Mouse (Mus musculus) adrenal gland, postnatal 25 days (tissue): Measurements from ENCODE around the gene Rbm4b. TPM values are rescaled to one million over a fixed set of nuclear protein-coding genes. Genes with fewer than 3 reads are reported as not detected.
A peak's percentile ranks its signal among the peaks of the same experiment; 100 is the strongest.
"Not testable (repeated sequence)": the region's sequence is repeated elsewhere in the genome, so short reads cannot be mapped to it uniquely, and the experiment has no call there.

Source experiments
- DNase-seq: peaks from one replicate; pipeline ENCODE4 v3.0.0; 2021; ENCODE audit warnings: mixed read lengths
- total RNA-seq: library from RNA; stranded (reverse); gene quantifications from 2 replicates; pipeline ENCODE4 v1.2.3, GENCODE M21; 2021

Gene Rbm4b
- total RNA-seq, 1 experiment from 2014 or later = 16.8 TPM

- DNase-seq = peak; percentile 69
Observed at GRCm38 (mm10) chr19:4745057-4745456, 11.2 kb upstream of the Rbm4b start.

- peak; percentile 26 for DNase-seq
Observed at GRCm38 (mm10) chr19:4745681-4746080, 10.6 kb upstream of the Rbm4b start.

GRCm38 (mm10) chr19:4746611-4747010, 9.7 kb upstream of the Rbm4b start:
- DNase-seq = peak; percentile 75

GRCm38 (mm10) chr19:4747631-4748312, 8.5 kb upstream of the Rbm4b start:
- no peak for DNase-seq

GRCm38 (mm10) chr19:4748493-4748892, 7.8 kb upstream of the Rbm4b start:
- no peak for DNase-seq

- no peak for DNase-seq
Observed at GRCm38 (mm10) chr19:4749975-4750374, 6.3 kb upstream of the Rbm4b start.

- peak; percentile 88 for DNase-seq
Observed at GRCm38 (mm10) chr19:4755565-4756192, 618 bp upstream of the Rbm4b start.

- no peak for DNase-seq
Observed at GRCm38 (mm10) chr19:4756921-4757320, 624 bp downstream of the Rbm4b start.

- not testable (repeated sequence) for DNase-seq
Observed at GRCm38 (mm10) chr19:4760544-4760943, 4.2 kb downstream of the Rbm4b start.

GRCm38 (mm10) chr19:4762876-4763275, 6.6 kb downstream of the Rbm4b start:
- no peak for DNase-seq

GRCm38 (mm10) chr19:4767507-4768148, 11.3 kb downstream of the Rbm4b start:
- no peak for DNase-seq

GRCm38 (mm10) chr19:4772785-4773184, 16.5 kb downstream of the Rbm4b start:
- DNase-seq = no peak

- DNase-seq = no peak
Observed at GRCm38 (mm10) chr19:4782891-4783290, 26.6 kb downstream of the Rbm4b start.

GRCm38 (mm10) chr19:4785206-4785605, 28.9 kb downstream of the Rbm4b start:
- DNase-seq = no peak

GRCm38 (mm10) chr19:4786313-4786712, 30.0 kb downstream of the Rbm4b start:
- DNase-seq = no peak

- DNase-seq = no peak
Observed at GRCm38 (mm10) chr19:4793281-4793830, 37.1 kb downstream of the Rbm4b start.

- DNase-seq = peak; percentile 92
Observed at GRCm38 (mm10) chr19:4793831-4794422, 37.6 kb downstream of the Rbm4b start, which contains the start of gene Rbm4. Gene Rbm4, minus strand, starts transcription at chr19:4793901.

- DNase-seq = no peak
Observed at GRCm38 (mm10) chr19:4795929-4796328, 39.6 kb downstream of the Rbm4b start.

GRCm38 (mm10) chr19:4797846-4798245, 41.5 kb downstream of the Rbm4b start:
- DNase-seq = no peak

GRCm38 (mm10) chr19:4799083-4799482, 42.8 kb downstream of the Rbm4b start:
- DNase-seq = no peak

- no peak for DNase-seq
Observed at GRCm38 (mm10) chr19:4802691-4803091, 46.4 kb downstream of the Rbm4b start.

GRCm38 (mm10) chr19:4803283-4803682, 47.0 kb downstream of the Rbm4b start:
- no peak for DNase-seq

GRCm38 (mm10) chr19:4810309-4810708, 54.0 kb downstream of the Rbm4b start:
- DNase-seq = no peak
